Mouse (Mus musculus): ENCODE results near the gene Tmem206. TPM values are rescaled to one million over a fixed set of nuclear protein-coding genes. Genes with fewer than 3 reads are reported as not detected.

Gene Tmem206
- total RNA-seq, 2 experiments from 2014 or later: 8.4 to 8.6 TPM

DNA sequence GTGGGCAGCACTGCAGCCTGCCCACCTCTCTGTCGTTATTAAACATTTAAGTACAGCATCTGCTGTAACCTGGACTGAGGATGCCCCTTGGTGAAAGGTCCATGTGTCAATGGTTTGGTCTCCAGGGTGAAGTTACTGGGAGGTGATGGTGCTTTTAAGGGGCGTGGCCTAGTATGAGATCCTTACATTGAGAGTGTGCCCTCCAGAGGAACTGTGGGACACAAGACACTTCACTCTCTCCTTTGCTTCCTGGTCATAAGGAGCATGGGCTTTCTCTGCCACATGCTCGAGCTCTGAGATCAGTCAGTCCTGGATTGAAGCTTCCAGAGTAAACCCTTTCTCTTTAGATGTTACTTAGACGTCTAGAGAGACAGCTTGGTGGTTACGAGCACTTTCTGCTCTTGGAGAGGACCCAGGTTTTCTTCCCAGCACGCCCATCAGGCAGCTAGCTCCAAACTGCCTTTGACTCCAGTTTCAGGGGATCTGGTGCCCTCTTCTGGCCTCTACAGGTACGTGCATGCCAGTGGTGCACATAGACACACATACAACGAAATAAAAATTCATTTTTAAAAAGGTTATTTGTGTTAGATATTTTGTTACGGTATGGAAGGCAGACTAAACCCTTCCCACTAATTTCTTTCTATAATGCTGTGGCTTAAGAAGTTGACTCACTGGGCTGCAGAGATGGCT, 17.8 kb upstream of the Tmem206 start:
- no peak for DNase-seq (ENCODE audit: low spot score in 2 of 2)

DNA sequence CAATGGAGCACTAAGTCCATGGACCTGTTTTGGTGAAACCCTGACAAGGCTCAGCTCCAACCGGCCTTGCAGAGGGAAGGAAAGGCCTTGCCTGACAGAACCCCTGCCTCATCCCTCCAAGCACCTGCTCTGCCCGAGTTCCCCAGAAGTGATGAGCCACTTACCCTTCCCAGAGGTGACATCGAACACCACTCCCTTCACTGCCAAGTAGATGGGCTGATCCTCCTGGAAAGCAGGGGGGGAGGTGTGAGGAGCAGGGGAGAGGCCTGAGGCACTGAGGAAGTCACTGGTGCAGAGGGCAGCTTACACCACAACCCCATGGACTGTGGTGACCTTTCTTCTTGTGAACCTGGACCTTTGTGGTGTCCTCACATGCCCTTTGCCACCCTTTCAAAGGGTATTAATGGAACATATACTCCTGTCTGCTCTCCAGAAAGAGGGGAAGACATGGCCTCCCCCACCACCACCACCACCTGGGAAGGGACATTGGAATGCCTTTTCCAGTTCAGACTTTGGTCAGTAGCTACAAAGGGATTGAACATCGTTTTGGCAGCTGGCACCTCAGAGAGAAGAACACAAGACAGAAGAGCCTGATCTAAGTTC, 14.3 kb upstream of the Tmem206 start:
- DNase-seq (ENCODE audit: low spot score in 2 of 2): no peak

DNA sequence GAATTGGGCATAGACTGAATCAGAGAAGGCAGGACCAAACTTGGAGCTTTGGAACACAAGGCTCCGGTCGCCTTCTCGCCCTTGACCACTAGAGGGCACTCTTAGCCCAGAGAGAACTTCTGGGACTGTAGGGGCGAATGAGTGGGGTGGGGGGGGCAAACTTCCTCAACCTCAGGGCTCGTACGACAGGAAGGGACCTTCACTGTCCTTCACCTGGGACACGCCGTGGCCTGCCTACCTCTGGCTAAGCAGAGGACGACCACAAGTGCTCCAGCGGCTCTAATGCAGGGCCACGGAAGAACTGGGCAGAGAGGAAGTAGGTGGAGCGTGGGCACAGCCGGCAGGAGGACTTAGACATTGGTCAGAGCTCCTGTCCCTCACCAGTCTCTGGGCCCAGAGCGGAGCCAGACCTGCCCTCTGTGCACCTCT, 13.2 kb upstream of the Tmem206 start:
- DNase-seq (ENCODE audit: low spot score in 2 of 2): peak; percentile 57 to 85

DNA sequence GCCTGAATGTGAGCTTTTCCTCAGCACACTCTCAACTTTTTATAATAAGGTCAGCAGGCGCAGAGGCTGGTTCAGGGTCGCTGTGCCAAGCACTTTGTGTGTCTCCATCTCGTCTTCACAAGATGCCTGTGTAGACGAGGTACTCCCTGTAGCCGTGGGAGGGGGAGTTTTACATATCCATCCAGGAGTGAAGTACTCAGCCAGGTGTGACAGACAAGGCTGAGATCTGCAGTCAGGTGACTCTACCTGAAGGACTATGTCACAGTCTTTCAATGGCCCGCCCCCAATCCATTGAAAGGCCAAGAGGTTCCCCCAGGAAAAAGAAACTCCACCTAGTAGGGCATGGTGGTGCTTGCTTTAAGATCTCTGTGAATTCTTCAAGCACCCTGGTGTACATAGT, 12.6 kb upstream of the Tmem206 start:
- no peak for DNase-seq (ENCODE audit: low spot score in 2 of 2)

DNA sequence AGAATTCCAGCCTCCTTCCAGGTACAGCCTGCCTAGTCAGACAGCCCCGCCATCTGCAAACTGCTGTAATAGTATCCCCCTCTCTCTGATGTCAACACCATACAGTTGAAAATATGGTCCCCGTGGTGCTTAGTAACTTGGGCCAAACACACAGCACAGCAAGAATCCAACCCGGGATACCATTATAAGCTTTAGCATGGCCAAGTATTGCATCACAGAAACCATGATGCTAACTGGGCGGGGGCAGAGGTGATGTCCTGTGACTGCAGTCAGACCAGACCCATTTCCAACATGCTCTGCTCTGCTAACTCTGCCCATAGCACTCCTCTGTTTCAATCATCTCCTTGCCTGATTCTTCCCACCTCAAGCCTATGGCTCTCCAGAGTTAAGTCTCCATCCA, 11.8 kb upstream of the Tmem206 start:
- no peak for DNase-seq (ENCODE audit: low spot score in 2 of 2)

DNA sequence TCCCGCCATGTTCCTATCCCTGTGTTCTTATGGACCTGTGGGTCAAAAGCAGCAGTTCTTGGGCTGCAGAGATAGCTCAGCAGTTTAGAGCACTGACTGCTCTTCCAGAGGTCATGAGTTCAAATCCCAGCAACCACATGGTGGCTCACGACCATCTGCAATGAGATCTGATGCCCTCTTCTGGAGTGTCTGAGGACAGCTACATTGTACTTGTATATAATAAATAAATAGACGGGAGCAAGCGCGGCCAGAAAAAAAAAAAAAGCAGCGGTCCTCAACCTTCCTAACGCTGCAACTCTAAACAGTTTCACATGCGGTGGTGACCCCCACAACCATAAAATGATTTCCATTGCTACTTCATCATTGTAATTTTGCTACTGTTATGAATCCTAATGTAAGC, 8.9 kb upstream of the Tmem206 start:
- no peak for DNase-seq (ENCODE audit: low spot score in 2 of 2)

DNA sequence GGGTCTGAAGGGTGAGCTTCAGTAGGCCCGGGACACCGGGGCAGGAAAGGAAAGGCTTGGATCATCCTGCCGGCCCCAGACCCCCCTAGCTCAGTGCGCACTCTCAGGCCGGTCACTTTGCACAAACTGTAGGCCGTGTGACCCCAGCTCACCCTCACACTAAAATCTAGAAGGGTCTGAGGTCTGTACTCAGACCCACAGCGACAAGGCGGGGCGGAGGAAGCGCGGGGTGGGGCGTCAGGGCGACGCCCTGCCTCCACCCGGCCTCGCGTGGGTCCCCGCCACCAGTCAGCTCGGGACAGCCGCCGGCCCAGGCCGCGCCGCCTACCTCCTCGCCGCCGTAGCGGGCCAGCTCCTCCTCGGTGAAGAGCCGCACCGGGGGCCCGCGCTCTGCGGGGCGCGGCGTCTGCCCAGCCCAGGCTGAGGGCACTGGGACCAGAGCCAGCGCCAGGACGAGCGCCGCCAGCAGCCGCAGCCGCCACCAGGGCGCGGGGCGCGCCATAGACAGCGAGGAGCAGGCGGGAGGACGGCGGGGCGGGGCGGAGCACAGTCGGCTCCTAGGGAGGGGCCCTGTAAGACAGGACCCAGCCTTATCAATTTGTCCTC, 8.0 kb upstream of the Tmem206 start, which contains the start of gene Nenf:
Nenf (minus strand) TSS at position 604 of the 606 bp plus-strand sequence.
- DNase-seq (ENCODE audit: low spot score in 2 of 2): peak; percentile 62 to 74

DNA sequence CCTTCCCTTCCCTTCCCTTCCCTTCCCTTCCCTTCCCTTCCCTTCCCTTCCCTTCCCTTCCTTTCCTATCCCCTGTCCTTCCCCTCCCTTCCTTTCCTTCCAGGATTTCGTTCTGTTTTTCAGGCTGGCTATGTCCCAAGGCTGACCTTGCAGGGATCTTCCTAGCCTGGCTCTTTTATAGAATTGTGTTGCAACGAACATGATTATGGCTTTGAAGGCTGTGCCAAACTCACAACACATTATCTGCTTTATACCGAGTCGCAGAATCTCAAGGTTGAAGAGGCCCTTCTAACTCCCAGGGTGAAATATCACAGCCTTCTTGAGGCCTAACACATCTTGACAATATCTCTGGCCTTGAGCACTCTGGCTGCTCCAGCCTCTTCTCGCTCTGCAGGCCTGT, 7.0 kb upstream of the Tmem206 start:
- no peak for DNase-seq (ENCODE audit: low spot score in 2 of 2)

DNA sequence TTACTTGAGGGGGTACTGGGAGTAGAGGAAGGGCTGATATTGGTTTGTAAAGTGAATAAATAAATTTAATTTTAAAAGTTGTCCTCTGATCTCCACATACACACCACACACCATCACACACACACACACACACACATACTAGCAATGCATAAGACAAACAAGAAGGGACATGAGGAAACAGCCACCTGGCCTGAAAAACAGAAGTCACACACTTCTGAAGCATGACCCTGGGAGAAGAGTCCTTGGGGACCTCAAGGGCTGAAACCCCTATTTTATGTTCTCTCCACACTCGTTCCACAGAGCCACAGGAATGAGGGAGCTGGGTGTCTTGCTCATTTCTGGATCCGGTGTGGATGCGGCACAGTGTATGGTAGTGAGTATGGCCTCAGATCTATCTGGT, 2.3 kb upstream of the Tmem206 start:
- DNase-seq (ENCODE audit: low spot score in 2 of 2): no peak

DNA sequence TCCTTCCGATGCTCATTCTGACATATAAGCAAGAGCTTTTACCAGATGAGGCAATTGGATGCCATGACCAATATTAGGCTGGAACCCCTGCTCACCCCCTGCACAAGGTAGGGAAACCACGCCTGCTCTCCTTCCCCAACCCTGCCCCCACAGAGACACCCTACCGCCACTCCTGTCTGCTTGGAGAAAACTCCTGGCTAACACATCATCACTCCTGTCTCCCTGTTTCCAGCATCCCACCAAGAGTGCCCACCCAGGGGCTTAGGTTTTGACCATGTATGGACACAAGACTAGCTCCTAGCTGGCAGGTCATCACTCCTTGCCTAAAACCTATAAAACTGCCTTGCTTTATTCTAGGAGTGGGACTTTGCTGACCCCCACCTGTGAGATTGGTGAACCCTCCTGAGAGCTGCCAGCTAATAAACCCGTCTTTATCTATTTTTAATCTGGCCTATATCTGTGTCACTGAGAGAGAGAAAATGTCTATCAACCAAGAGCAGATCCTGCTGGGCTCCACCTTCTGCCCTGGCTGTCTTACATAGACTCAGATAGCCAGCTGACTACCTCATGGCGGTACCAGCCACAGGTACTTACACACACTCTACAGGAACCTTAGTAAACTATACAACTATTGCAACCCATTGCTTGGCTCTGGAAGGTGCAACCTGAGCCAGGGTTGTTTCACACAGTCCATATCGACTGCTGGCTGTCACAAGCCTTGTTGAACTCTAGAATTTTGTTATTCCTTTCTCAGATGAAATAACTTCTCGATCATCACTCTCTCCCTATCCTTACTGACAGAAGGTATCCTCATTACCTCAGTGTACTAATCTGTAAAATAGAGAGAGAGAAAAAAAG, 750 bp upstream of the Tmem206 start:
- DNase-seq (ENCODE audit: low spot score in 2 of 2): no peak

DNA sequence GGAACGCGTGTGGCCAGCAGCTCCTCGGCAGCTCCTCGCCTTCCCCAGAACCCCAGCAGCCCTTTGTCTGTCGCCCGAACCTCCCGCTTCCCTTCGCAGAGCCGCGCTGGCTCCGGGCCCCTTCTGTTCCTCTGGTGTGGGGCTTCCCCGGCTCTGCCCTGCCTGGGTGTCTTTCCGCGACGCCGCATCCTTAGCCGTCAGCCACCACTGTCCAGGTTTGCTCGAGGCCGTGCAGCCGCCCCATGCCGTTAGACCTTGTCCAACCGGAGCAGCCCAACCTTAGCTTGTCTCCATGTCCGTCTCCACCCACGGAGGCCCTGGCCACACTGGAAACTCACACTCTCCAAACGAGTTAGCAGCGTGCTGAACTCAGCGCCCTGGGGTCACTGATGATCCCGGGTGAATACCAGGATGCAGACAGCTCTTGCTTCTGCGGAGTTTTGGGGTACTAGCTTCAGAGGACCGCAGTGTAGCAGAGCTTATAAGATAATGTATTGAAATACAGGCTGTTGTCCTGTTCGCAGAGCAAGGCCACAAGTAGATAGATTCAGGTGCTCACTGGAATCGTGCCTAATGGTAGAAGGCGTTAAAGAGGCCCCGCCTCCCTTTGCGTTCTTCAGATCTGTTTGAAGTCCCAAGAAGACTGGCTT, 646 bp downstream of the Tmem206 start:
- DNase-seq (ENCODE audit: low spot score in 2 of 2): no peak

DNA sequence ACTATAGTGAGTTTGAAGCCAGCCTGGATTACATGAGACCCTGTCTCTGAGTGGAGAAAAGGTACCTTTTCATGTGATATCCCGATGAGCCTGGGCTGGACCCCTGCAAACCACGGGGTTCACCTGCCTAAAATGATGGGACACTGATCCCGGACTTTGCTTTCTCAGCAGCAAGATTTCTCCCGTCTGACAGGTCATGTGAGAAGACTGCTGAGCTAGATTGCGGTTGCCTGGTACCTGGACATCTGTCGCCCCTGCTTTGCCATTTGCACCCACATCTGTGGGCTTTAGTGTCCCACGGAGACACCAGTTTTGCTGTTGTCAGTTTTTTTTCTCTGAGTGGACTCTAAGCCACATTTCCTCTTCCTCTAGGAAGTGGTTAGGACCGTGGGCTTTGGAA, 1.5 kb downstream of the Tmem206 start:
- no peak for DNase-seq (ENCODE audit: low spot score in 2 of 2)

DNA sequence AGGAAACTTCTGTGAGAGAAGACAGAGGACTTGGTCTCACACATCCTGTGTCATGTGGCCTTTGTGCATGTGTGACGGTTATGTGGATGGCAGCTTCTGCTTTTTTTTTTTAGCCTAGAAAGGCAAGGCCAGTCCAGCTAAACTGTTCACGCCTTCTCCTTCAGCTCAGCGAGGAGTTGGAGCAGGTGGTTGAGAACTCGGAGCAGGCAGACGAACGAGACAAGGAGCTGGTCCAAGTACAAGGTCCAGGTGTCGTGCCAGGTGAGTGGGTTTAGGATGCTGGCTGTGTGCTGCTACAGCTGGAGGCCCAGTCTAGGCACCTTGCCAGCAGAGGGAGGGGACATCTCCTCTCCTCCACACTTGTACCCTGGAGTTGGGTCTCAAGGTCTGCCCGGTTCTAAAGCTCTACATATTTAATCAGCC, 2.3 kb downstream of the Tmem206 start:
- no peak for DNase-seq (ENCODE audit: low spot score in 2 of 2)

DNA sequence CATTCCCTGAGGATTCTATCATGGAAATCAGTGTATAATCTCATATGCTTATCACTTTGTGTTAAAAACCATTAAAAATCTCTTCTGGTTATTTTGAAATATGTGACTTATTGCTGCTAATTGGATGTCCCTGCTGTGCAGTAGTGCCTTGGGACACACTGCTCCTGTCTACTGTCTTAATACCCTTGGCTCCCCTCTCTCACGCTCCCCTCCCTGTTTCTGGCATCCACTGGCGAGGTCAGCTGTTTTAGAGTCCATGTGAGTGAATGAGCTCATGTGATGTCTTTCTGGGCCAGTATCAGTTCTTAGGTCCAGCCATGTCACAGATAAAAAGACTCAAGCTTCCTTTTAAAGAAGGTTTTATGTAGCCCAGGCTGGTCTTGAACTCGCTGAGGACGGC, 4.6 kb downstream of the Tmem206 start:
- no peak for DNase-seq (ENCODE audit: low spot score in 2 of 2)

DNA sequence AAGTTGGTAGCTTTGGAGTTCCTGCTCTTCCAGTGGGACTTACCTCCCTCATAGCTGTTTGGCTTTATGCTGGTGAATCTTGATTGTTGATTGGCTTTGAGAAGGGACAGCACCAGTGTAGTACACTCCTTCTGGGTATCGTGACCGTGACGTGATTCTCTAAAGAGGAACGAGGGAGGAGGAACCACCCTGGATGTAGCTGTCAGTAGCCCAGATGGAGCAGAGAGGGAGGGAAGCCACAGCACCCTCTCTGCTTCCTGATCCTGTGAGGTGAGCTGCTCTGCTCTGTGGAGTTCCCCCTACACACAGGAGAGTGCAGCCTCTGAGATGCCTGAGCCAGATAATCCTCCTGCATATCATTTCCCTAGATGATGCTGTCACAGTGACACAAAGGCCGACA, 8.8 kb downstream of the Tmem206 start:
- DNase-seq (ENCODE audit: low spot score in 2 of 2): no peak

DNA sequence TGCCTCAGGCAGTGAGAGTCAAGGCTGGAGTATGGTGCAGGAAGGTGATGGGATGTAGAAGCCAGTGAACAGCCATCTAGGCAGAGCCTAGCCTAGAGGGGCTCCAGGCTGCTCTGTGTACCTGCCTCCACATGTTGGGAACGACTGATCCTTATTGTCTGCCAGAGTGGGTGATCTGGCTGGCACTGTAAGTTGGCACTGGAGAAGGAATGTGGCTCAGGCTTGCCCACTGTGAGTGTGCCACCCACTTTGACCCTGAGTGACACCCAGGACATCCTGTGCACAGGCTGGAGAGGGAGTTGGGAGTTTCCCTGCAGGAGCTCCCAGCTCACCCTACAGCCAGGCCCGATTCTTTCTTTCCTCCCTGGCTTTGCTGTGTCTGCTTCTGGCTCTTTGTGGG, 14.2 kb downstream of the Tmem206 start:
- no peak for DNase-seq (ENCODE audit: low spot score in 2 of 2)

DNA sequence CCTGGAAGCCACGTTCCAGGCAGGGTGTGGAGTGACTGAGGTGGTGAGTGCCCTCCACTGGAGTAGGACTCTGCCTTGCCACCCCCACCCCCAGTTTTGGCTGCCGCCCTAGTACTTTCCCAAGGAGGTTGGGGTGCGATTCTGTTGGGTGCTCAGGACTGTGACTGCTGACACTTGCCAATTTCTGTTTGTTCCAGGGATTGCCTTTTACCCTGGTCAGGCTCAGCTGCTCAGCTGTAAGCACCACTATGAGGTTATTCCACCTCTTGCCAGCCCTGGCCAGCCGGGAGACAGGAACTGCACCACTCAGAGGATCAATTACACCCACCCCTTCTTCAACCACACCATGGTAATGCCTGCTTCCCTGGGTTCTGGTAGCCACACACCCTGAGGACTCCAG, 14.8 kb downstream of the Tmem206 start:
- no peak for DNase-seq (ENCODE audit: low spot score in 2 of 2)

DNA sequence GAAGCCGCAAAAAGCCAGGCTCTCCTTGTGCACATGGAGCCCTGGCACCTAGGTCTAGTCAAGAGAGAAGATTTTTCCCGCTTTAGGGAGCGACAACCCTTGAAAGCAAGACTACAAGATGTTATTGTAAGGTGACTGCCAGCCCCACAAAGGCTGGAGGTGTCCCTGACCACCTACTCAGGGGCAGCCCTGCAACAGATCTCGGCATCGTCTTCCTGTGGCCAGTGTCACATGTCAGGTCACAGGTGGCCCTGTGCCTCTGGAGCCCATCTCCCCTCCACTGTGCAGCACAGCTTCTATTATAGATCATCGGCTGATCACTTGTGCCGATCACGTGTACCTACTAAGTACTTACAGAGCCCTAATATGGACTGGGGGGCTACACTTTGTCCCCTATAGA, 21.9 kb downstream of the Tmem206 start:
- DNase-seq (ENCODE audit: low spot score in 2 of 2): no peak

DNA sequence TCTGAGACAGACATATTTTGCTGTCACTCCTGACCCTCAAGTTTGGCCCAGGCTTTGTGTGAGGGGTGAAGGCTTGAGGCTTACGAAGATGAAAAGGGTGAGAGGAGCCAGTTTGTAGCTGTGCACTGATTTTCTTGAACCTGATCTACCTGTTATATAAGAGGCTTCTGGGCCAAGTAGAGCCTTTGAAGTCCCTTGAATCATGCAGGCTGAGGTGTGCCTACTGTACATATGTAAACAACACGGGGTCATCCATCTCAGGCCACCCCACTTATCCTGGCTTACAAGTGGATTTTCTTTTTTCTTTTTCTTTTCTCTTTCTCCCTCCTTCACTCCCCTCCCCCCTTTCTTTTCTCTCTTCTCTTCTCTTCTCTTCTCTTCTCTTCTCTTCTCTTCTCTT, 22.9 kb downstream of the Tmem206 start:
- DNase-seq (ENCODE audit: low spot score in 2 of 2): no peak

DNA sequence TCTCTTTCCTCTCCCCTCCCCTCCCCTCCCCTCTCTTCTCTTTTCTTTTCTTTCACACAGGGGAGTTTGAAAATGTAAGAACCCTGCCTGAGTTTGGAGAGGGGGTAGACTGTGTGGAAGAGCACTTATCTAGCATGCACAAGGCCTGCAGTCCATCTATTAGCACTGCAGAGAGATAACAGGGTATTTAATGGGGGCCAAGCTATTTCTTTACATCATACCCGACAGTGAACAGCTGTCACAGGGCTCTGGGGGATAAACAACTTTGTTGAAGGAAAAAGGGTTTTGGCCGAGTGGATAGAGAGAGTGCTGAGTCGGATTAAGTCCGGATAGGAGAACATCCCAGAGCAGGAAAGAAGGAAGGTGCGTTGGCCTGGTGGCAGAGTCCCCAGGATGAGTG, 23.3 kb downstream of the Tmem206 start:
- no peak for DNase-seq (ENCODE audit: low spot score in 2 of 2)

DNA sequence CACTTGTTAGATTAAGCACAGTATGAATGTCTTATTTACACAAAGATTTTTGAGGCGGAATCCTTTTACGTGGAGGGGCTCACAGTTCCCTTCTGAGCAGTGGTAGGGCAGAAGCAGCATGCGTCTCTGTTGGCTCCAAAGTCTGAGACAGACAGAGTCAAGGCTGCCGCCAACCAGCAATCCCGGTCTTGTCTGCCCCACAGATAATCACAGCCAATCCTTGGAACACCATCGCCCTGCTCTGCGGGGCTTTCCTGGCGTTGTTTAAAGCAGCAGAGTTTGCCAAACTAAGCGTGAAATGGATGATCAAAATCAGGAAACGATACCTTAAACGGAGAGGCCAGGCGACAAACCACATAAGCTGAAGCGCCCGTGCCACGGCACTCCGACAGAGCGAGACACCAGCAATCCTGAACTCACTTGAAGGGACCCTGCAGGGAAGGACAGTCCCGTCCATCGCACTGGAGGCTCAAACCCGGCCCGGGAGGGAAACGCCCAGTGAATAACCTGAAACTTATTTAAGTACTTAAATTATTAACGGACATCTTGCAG, 23.9 kb downstream of the Tmem206 start:
- DNase-seq (ENCODE audit: low spot score in 2 of 2): no peak
